Mouse (Mus musculus): ENCODE data around the gene Dock4. TPM values are rescaled to one million over a fixed set of nuclear protein-coding genes. Genes with fewer than 3 reads are reported as not detected.

The Dock4 gene
- polyA plus RNA-seq, 1 experiment from 2014 or later, result 31.9 TPM

DNA sequence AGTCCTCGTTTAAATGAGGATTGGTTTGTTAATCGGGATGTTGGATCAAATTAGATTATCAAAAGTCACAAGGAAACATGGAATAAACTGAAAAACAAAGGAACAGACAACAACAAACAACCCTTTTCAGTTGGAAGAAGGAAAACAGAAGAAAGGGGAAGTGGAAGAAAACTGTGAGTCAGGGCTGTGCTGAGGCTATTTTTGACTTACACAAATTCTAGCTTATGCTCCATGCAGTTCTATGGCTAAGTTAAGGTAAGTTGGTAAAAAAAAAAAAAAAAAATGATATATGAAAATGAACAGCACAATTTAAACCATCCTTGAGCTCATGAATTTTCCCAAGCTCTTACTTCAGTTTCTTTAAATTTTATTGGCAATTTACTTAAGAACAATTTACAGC, 191.7 kb downstream of the Dock4 start:
- no peak for ATAC-seq (replicated peaks)
- no peaks in the 10 kb centered on the region for H3K27me3 ChIP-seq
- no peak overlapping the region for H3K4me3 ChIP-seq
- H3K9me3 ChIP-seq, result no peaks in the 10 kb centered on the region
- WGBS, result 91% methylated on average over 2 of the region's 2 CpGs
- no peak overlapping the region for H3K27ac ChIP-seq (replicated peaks)
- peaks cover 6% of the 10 kb centered on the region; the same call in 1 of the 2 replicates for H3K36me3 ChIP-seq
- no peak overlapping the region for H3K9ac ChIP-seq (replicated peaks)
- H3K4me2 ChIP-seq (replicated peaks), result no peak overlapping the region
- H3K4me1 ChIP-seq, result no peaks in the 10 kb centered on the region

DNA sequence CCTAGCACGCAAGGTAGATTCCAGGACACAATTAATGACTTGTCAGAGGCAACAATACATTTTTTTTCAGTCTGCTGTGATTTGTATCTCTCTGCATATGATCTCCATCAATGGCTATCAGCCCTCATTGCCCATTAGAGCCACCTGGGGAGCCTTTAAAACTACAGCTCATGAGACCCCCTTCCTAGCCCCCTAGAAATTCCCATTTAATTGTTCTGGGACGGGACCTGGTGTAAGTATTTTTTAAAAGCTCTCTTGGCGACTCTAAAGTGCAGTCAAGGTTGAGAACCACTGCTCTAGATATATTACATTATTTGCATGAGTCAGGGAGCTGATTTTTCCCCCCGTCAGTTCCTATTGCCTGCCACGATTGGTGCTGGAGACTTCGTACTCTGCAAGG, 200.1 kb downstream of the Dock4 start:
- H3K4me2 ChIP-seq (replicated peaks), result no peak overlapping the region
- no peak overlapping the region for H3K9ac ChIP-seq (replicated peaks)
- no peak overlapping the region for H3K4me3 ChIP-seq
- WGBS, result 86% methylated on average over 6 of the region's 6 CpGs
- no peaks in the 10 kb centered on the region for H3K9me3 ChIP-seq
- H3K4me1 ChIP-seq, result no peaks in the 10 kb centered on the region
- H3K36me3 ChIP-seq, result no peaks in the 10 kb centered on the region; the same call in 1 of the 2 replicates
- H3K27me3 ChIP-seq, result no peaks in the 10 kb centered on the region
- H3K27ac ChIP-seq (replicated peaks), result no peak overlapping the region
- no peak for ATAC-seq (replicated peaks)

DNA sequence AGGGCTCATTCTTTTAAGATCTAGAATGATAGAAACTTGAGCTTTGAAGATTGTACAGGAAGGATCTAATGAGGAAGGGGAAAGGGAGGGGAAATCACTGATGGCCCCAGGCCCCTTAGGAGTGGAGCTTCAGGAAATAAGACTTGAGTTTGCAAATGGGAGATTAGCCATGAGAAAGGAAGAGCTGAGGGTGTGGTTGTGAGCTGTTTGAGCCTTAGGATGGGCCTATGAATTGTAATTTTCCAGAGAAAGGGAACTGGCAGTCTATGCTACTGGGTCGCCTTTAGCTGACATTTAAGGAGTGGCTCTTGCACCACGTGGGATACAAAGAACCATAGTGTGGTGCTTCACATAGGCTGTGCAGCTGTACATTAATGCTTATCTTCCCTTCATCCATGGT, 208.6 kb downstream of the Dock4 start:
- H3K9me3 ChIP-seq, result no peaks in the 10 kb centered on the region
- H3K27me3 ChIP-seq, result no peaks in the 10 kb centered on the region
- no peaks in the 10 kb centered on the region for H3K4me1 ChIP-seq
- no peak overlapping the region for H3K9ac ChIP-seq (replicated peaks)
- no peak for ATAC-seq (replicated peaks)
- WGBS, result 78% methylated on average over 2 of the region's 2 CpGs
- H3K4me3 ChIP-seq, result no peak overlapping the region
- no peak overlapping the region for H3K4me2 ChIP-seq (replicated peaks)
- no peak overlapping the region for H3K27ac ChIP-seq (replicated peaks)
- no peaks in the 10 kb centered on the region for H3K36me3 ChIP-seq

DNA sequence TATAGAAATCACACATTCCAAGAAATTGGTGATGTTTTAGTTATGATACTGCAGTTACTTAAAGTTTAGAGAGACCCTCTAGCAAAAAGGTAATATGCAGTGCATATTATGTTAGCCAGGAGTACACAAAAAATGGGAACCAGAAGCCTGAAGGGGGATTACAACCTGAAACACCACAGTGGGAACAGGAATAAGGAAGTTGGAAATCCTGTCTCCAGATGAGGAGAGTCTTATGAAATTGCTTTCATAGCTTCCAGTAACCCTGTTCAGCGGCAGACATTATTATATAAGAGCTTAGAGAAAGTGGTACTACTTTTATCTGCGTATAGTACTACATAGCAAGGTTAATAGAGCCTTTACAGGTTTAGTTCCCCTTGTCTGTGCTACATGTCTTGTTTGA, 210.1 kb downstream of the Dock4 start:
- Histone ChIP-seq H3K27me3 (no peaks in the 10 kb centered on the region), H3K4me1 (no peaks in the 10 kb centered on the region), H3K36me3 (no peaks in the 10 kb centered on the region), H3K4me3 (no peak overlapping the region), H3K27ac (replicated peaks) (no peak overlapping the region), H3K9ac (replicated peaks) (no peak overlapping the region), H3K4me2 (replicated peaks) (no peak overlapping the region), H3K9me3 (no peaks in the 10 kb centered on the region)
- 95% methylated on average over 2 of the region's 2 CpGs for WGBS
- ATAC-seq (replicated peaks), result no peak

DNA sequence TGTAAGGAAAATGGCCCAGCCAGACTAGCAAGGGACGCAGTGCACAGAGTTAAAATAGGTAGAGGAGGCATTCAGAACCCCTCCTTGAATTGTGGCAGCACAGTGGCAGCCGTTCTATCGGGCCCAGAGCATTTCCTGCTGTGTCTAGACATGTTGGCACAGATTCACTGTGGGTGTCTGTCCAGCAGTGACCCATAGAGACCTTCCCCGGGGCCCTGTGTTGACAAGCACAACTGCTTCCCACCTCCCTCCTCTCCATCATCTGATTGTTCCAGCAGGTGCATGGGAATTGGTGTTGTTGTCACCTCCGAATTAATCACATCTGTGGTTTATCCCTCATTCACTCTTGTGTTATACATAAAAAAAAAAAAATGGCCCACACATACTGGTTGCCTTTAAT, 210.7 kb downstream of the Dock4 start:
- Histone ChIP-seq H3K4me1 (no peaks in the 10 kb centered on the region), H3K9ac (replicated peaks) (no peak overlapping the region), H3K4me3 (no peak overlapping the region), H3K27me3 (no peaks in the 10 kb centered on the region), H3K9me3 (no peaks in the 10 kb centered on the region), H3K27ac (replicated peaks) (no peak overlapping the region), H3K4me2 (replicated peaks) (no peak overlapping the region), H3K36me3 (no peaks in the 10 kb centered on the region)
- no peak for ATAC-seq (replicated peaks)
- WGBS, result 63% methylated on average over 5 of the region's 5 CpGs

DNA sequence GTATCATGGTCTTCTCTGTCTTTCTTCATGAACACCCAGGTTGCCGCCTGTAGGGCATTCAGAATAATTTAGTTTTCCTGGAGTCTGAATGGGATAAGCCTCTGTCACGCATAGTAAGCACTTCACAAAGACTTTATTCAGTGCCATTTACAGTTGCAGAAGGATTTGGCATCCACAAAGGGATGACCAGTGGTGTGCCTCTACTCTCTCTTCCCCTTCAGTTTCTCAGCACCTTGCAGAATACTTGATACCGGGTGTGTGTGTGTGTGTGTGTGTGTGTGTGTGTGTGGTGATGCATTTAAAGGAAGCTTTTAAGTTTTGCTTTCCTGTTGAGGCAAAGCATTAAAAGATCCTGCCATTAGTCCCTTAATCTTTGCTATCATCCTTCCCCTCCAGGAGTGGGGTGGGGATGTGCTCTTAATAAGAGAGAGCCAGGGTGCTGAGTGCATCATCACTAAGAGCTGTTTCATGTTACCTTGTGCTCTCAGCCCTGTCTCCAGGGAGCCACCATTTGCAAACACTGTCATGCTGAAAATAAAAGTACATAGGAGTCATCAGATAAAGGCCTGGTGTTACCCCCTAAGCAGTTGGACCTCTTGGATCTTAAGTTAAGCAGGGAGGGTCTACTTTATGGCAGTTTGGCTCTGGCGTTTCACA, 211.6 kb downstream of the Dock4 start:
- no peak overlapping the region for H3K27ac ChIP-seq (replicated peaks)
- no peak overlapping the region for H3K9ac ChIP-seq (replicated peaks)
- no peaks in the 10 kb centered on the region for H3K36me3 ChIP-seq
- 52% methylated on average over 4 of the region's 4 CpGs for WGBS
- no peaks in the 10 kb centered on the region for H3K27me3 ChIP-seq
- no peak overlapping the region for H3K4me3 ChIP-seq
- no peaks in the 10 kb centered on the region for H3K4me1 ChIP-seq
- no peak overlapping the region for H3K4me2 ChIP-seq (replicated peaks)
- no peaks in the 10 kb centered on the region for H3K9me3 ChIP-seq
- ATAC-seq (replicated peaks), result no peak

DNA sequence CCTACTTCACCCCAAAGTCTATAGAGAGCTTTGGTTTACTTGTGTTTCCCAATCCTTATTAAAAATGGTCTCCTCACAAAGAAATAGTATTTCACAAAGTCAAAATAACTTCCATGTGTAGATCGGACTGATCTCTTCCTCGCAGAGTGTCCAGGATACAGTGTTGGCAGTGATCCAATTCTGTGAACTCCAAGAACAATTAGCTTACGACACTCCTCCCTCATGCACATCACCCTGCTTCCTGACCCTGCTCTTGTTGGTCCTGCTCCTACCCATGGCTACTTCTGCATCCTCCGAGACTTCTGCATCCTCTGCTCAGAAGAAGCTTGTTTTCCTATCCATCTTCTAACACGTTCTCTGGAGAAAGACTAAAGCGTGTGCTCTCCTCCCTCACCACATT, 213.9 kb downstream of the Dock4 start:
- Histone ChIP-seq H3K9ac (replicated peaks) (no peak overlapping the region), H3K27me3 (no peaks in the 10 kb centered on the region), H3K4me1 (no peaks in the 10 kb centered on the region), H3K9me3 (no peaks in the 10 kb centered on the region), H3K27ac (replicated peaks) (no peak overlapping the region), H3K4me3 (no peak overlapping the region), H3K4me2 (replicated peaks) (no peak overlapping the region), H3K36me3 (no peaks in the 10 kb centered on the region)
- WGBS, result 76% methylated on average over 6 of the region's 6 CpGs
- ATAC-seq (replicated peaks), result no peak

DNA sequence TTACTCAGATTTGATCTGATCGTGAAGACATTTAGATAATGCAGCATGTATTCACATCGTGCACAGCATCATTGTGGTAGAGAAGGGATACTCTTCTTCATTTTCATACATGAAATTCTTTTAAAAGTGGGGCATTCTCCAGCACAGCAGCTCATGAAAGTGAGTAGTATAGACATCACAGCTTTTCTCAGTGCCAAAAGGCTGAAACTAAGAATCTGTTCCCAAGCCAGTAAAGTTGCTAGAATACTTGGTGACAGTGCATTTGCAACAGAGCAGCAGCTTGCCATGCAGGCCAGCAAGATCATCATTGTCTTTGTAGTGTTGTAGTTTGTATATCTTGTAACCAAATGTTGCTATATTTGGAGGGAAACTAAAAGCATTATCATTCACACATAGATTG, 223.7 kb downstream of the Dock4 start:
- WGBS, result 83% methylated on average over 2 of the region's 2 CpGs
- H3K27ac ChIP-seq (replicated peaks), result no peak overlapping the region
- no peaks in the 10 kb centered on the region for H3K27me3 ChIP-seq
- H3K36me3 ChIP-seq, result no peaks in the 10 kb centered on the region
- no peaks in the 10 kb centered on the region for H3K4me1 ChIP-seq
- no peak for ATAC-seq (replicated peaks)
- H3K9me3 ChIP-seq, result no peaks in the 10 kb centered on the region
- H3K4me2 ChIP-seq (replicated peaks), result no peak overlapping the region
- H3K4me3 ChIP-seq, result no peak overlapping the region
- H3K9ac ChIP-seq (replicated peaks), result no peak overlapping the region

DNA sequence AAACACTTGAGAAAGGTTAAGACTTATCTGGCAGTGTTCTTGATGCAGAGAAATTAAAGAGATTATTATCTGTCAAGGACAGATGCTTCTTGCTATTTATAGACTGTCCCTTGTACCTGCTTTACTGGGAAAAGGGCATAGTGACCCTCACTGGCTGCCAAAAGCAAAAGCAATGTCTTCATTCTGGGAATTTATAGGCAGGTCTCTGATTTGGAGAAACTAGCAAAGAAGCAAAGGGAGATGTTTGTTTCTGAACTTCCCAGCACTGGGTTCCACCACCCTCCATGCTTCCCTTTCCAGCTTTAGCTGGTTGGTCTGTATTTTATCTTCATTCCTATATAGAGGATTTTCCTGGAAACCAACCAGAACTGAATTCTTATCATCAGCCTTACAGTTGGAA, 225.0 kb downstream of the Dock4 start:
- no peak overlapping the region for H3K4me3 ChIP-seq
- no peaks in the 10 kb centered on the region for H3K9me3 ChIP-seq
- no peak overlapping the region for H3K9ac ChIP-seq (replicated peaks)
- ATAC-seq (replicated peaks), result no peak
- H3K27me3 ChIP-seq, result no peaks in the 10 kb centered on the region
- H3K36me3 ChIP-seq, result no peaks in the 10 kb centered on the region
- no peaks in the 10 kb centered on the region for H3K4me1 ChIP-seq
- H3K27ac ChIP-seq (replicated peaks), result no peak overlapping the region
- H3K4me2 ChIP-seq (replicated peaks), result no peak overlapping the region

DNA sequence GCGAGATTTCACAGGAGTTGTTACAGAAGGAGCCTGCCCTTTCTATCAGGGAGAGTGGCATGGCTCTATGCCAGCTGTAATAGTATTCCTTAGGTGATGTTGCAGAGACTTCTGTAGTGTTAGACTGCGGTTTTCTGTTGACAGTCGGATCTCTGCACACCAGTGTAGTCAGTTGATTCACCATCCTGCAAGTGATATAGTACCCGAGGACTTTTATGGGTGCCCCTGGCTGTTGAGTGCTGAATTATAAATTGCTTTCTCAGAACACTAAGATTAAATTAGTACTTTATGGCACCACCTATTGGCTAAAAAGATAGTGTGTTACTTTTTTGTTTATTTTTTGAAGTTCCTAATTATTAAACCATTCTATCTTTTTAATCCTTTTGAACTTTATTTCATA, 234.0 kb downstream of the Dock4 start:
- Histone ChIP-seq H3K9me3 (no peaks in the 10 kb centered on the region), H3K27me3 (no peaks in the 10 kb centered on the region), H3K4me3 (no peak overlapping the region), H3K36me3 (peaks cover 3% of the 10 kb centered on the region; the same call in 1 of the 2 replicates), H3K9ac (replicated peaks) (no peak overlapping the region), H3K4me1 (no peaks in the 10 kb centered on the region; the same call in 1 of the 2 replicates), H3K4me2 (replicated peaks) (no peak overlapping the region), H3K27ac (replicated peaks) (no peak overlapping the region)
- 76% methylated on average over 4 of the region's 4 CpGs for WGBS
- no peak for ATAC-seq (replicated peaks)

DNA sequence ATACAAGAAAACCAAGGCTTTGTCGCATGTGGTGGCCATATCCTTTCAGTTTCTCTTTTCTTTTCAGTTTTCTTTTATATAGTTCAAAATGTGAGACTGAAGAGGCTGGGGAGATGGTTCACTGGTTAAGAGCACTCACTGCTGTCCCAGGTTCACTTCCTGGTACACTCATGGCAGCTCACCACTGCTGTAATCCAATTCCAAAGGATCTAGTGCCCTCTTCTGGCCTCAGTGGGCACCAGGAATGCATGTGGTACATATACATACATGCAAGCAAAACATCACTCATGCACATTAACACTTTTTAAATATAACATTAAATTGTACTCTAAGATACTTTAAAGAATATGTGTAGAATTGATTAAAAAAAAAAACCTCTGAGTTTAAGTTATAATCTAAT, 234.8 kb downstream of the Dock4 start:
- ATAC-seq (replicated peaks), result no peak
- H3K9me3 ChIP-seq, result no peaks in the 10 kb centered on the region
- no peak overlapping the region for H3K4me3 ChIP-seq
- H3K9ac ChIP-seq (replicated peaks), result no peak overlapping the region
- H3K4me1 ChIP-seq, result no peaks in the 10 kb centered on the region; the same call in 1 of the 2 replicates
- no peaks in the 10 kb centered on the region for H3K27me3 ChIP-seq
- H3K4me2 ChIP-seq (replicated peaks), result no peak overlapping the region
- 96% methylated on average over 1 of the region's 1 CpGs for WGBS
- H3K36me3 ChIP-seq, result peaks cover 3% of the 10 kb centered on the region; the same call in 1 of the 2 replicates
- H3K27ac ChIP-seq (replicated peaks), result no peak overlapping the region

DNA sequence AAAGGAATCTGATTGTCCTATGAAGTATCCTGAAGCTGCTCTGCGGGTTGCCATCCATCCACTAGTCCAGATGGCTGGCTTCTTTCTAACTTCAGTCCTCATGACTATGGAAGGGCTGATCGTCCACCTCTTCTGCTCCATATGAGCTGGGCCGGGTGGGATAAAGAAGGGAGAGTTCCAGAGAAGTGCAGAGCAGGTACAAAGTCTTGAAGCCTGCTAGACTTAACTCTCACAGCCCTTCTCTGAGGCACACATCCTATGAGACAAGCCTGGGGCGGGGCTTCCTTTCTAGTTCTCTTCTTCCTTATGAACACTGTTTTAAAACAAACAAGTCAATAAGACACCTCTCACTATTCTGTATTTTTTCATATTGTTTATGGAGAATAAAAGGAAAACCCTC, 245.7 kb downstream of the Dock4 start:
- Histone ChIP-seq H3K4me3 (no peak overlapping the region), H3K36me3 (no peaks in the 10 kb centered on the region), H3K4me1 (no peaks in the 10 kb centered on the region), H3K27me3 (no peaks in the 10 kb centered on the region), H3K4me2 (replicated peaks) (no peak overlapping the region), H3K27ac (replicated peaks) (no peak overlapping the region), H3K9me3 (no peaks in the 10 kb centered on the region), H3K9ac (replicated peaks) (no peak overlapping the region)
- 69% methylated on average over 4 of the region's 4 CpGs for WGBS
- ATAC-seq (replicated peaks), result no peak

DNA sequence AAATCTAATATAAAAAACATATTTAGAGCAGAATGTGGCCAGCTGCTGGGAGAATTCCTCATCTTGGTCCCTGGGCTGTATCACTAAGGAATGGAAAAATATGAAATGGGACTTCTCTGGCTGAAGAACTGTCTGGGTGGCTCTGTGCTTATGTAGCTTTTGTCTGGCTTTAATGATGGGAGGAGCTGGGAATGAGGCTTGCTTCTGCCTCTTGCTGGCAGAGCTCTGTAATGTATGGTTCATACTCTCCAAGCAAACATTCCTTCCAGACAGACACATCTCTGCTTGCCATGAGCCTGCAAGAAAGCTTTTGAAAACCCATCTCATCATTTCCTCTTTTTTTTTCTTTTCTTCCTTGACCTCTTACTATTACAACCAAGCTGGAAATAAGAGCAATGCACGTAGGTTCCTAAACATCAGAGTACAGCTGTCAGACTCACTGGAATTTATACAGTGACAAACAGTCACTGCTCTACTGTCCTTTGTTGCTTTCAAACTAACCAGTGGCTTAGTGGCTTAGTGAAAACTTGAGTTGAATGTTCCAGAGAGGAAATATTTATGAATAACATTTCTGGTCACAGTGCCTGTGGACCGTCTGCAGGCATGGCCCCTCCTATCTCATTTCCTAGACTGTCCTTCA, 248.4 kb downstream of the Dock4 start:
- peak overlapping the region; percentile 27; the same call in 1 of the 2 replicates for H3K27ac ChIP-seq (replicated peaks)

More for the DNA sequence above, 248.4 kb downstream of the Dock4 start:
- WGBS, result 63% methylated on average over 2 of the region's 2 CpGs
- Histone ChIP-seq H3K9me3 (no peaks in the 10 kb centered on the region), H3K9ac (replicated peaks) (no peak overlapping the region), H3K4me1 (no peaks in the 10 kb centered on the region), H3K36me3 (no peaks in the 10 kb centered on the region), H3K27me3 (no peaks in the 10 kb centered on the region), H3K4me2 (replicated peaks) (no peak overlapping the region), H3K4me3 (no peak overlapping the region)
- ATAC-seq (replicated peaks), result no peak
